8 mouse cellular contexts compared by ENCODE assay signal in genomic region chr10:128378462-128378861, GRCm38 (mm10). TPM values are rescaled to one million over a fixed set of nuclear protein-coding genes. Genes with fewer than 3 reads are reported as not detected.
DNase-seq lines count a peak whose midpoint lies in the region; ATAC-seq and TF ChIP-seq lines count a peak whose summit lies in the region.

No protein-coding gene starts in this region.

- H3K27me3 ChIP-seq in heart, embryonic 12.5 days (replicated peaks) = no peaks in the 10 kb centered on the region
- H3K27me3 ChIP-seq in forebrain, postnatal 0 days (ENCODE audit: insufficient read depth, low read length) = no peaks in the 10 kb centered on the region
- H3K27me3 ChIP-seq in midbrain, embryonic 10.5 days (ENCODE audit: low read depth, poor library complexity, severe bottlenecking) = no peaks in the 10 kb centered on the region

- no peak for TF ChIP-seq CTCF in forebrain, postnatal 0 days (IDR thresholded peaks at IDR 0.05; ENCODE audit: low read depth)

- 61% methylated on average over 3 of the region's 3 CpGs for WGBS in heart, embryonic 12.5 days
- WGBS in forebrain, postnatal 0 days = 46% methylated on average over 3 of the region's 3 CpGs
- 84% methylated on average over 3 of the region's 3 CpGs for WGBS in midbrain, embryonic 10.5 days

- H3K9me3 ChIP-seq in heart, embryonic 12.5 days (replicated peaks) = 0 out of 2 replicates have a peak, but pooled peaks cover 2% of the 10 kb centered on the region
- no peaks in the 10 kb centered on the region for H3K9me3 ChIP-seq in forebrain, postnatal 0 days (ENCODE audit: low read length)
- no peaks in the 10 kb centered on the region for H3K9me3 ChIP-seq in midbrain, embryonic 10.5 days (replicated peaks)

- peak overlapping the region; percentile 87; the same call in 1 of the 2 replicates for H3K4me2 ChIP-seq in heart, embryonic 12.5 days
- H3K4me2 ChIP-seq in forebrain, postnatal 0 days (ENCODE audit: low read depth) = peak overlapping the region; percentile 80

- H3K4me1 ChIP-seq in heart, embryonic 12.5 days (replicated peaks) = peaks cover 29% of the 10 kb centered on the region
- peaks cover 19% of the 10 kb centered on the region; the same call in 1 of the 2 replicates for H3K4me1 ChIP-seq in forebrain, postnatal 0 days (ENCODE audit: insufficient read depth)
- peaks cover 30% of the 10 kb centered on the region for H3K4me1 ChIP-seq in midbrain, embryonic 10.5 days

- H3K9ac ChIP-seq in heart, embryonic 12.5 days = peak overlapping the region; percentile 95
- peak overlapping the region; percentile 92; the same call in 1 of the 2 replicates for H3K9ac ChIP-seq in forebrain, postnatal 0 days

- no peak for ATAC-seq in heart, embryonic 12.5 days (ENCODE audit: insufficient number of reproducible peaks, low FRiP score)
- no peak for ATAC-seq in forebrain, postnatal 0 days

- no peak for DNase-seq in heart, postnatal 10 days
- DNase-seq in Muller cell, postnatal 12 days (ENCODE audit: inconsistent ontology term) = peak; percentile 48
- no peak for DNase-seq in forebrain, postnatal 0 days
- no peak for DNase-seq in midbrain, embryonic 10.5 days (ENCODE audit: low spot score)
- DNase-seq in layer of hippocampus, postnatal 10 days (ENCODE audit: low spot score in 2 of 2) = no peak
- DNase-seq in B cell, adult 2 months = no peak
- DNase-seq in frontal cortex, postnatal 36 days (ENCODE audit: low spot score in 2 of 2) = no peak

- H3K27ac ChIP-seq in heart, embryonic 12.5 days (ENCODE audit: poor library complexity, severe bottlenecking) = no peak overlapping the region
- H3K27ac ChIP-seq in forebrain, postnatal 0 days (ENCODE audit: low read depth, low read length) = peak overlapping the region; percentile 93
- peak overlapping the region; percentile 98 for H3K27ac ChIP-seq in midbrain, embryonic 10.5 days (replicated peaks)

- peaks cover 52% of the 10 kb centered on the region for H3K36me3 ChIP-seq in heart, embryonic 12.5 days
- peaks cover 42% of the 10 kb centered on the region for H3K36me3 ChIP-seq in forebrain, postnatal 0 days (ENCODE audit: insufficient read depth)
- peaks cover 57% of the 10 kb centered on the region for H3K36me3 ChIP-seq in midbrain, embryonic 10.5 days

- intact Hi-C loops in heart, postnatal 10 days (cut with DNase I) = no loop called here

- peak overlapping the region; percentile 82 for H3K4me3 ChIP-seq in heart, embryonic 12.5 days
- H3K4me3 ChIP-seq in forebrain, postnatal 0 days (ENCODE audit: low read depth, low read length) = peak overlapping the region; percentile 75
- H3K4me3 ChIP-seq in midbrain, embryonic 10.5 days = peak overlapping the region; percentile 99

RNA-seq across cellular contexts. Expression of gene Ankrd52, which starts 1.5 kb away (rescaled TPM):
- 10.6 and 11.3 TPM in 2 replicates for polyA plus RNA-seq in heart, embryonic 12.5 days (2016; fragmentation: Nextera tagmentation; extraction: Ambion mirVana)
- 10 to 100 TPM; 43.1 to 43.7 TPM for total RNA-seq in heart, postnatal 10 days (2021)
- 22.3 and 32.6 TPM in 2 replicates for total RNA-seq in forebrain, postnatal 0 days (2014; rRNA removed)
- 4.7 and 7.7 TPM in 2 replicates for polyA plus RNA-seq in forebrain, postnatal 0 days (2015; fragmentation: Nextera tagmentation; extraction: Ambion mirVana)
- 9.0 and 9.2 TPM in 2 replicates for polyA plus RNA-seq in midbrain, embryonic 10.5 days (2016; fragmentation: Nextera tagmentation; extraction: Ambion mirVana)
- total RNA-seq in layer of hippocampus, postnatal 10 days (2021) = 10 to 100 TPM; 79.0 to 80.3 TPM

RNA-seq across cellular contexts. Expression of gene Coq10a, which starts 9.7 kb away (rescaled TPM):
- 15.9 and 16.2 TPM in 2 replicates for polyA plus RNA-seq in heart, embryonic 12.5 days (2016; fragmentation: Nextera tagmentation; extraction: Ambion mirVana)
- total RNA-seq in heart, postnatal 10 days (2021) = 100 to 1,000 TPM; 156 to 159 TPM
- total RNA-seq in forebrain, postnatal 0 days (2014; rRNA removed) = 34.0 and 41.6 TPM in 2 replicates
- 48.2 and 50.0 TPM in 2 replicates for polyA plus RNA-seq in forebrain, postnatal 0 days (2015; fragmentation: Nextera tagmentation; extraction: Ambion mirVana)
- polyA plus RNA-seq in midbrain, embryonic 10.5 days (2016; fragmentation: Nextera tagmentation; extraction: Ambion mirVana) = 13.2 and 18.8 TPM in 2 replicates
- 10 to 100 TPM; 55.6 to 58.8 TPM for total RNA-seq in layer of hippocampus, postnatal 10 days (2021)

RNA-seq across cellular contexts. Expression of gene Slc39a5, which starts 22.6 kb away (rescaled TPM):
- 0.28 and 0.42 TPM in 2 replicates for polyA plus RNA-seq in heart, embryonic 12.5 days (2016; fragmentation: Nextera tagmentation; extraction: Ambion mirVana)
- not detected for total RNA-seq in heart, postnatal 10 days (2021)
- 0.24 and 0.69 TPM in 2 replicates for total RNA-seq in forebrain, postnatal 0 days (2014; rRNA removed)
- 0.10 and 0.42 TPM in 2 replicates for polyA plus RNA-seq in forebrain, postnatal 0 days (2015; fragmentation: Nextera tagmentation; extraction: Ambion mirVana)
- 0.06 and 0.19 TPM in 2 replicates for polyA plus RNA-seq in midbrain, embryonic 10.5 days (2016; fragmentation: Nextera tagmentation; extraction: Ambion mirVana)
- total RNA-seq in layer of hippocampus, postnatal 10 days (2021) = under 1 TPM; 0.22 to 0.53 TPM

RNA-seq across cellular contexts. Expression of gene Nabp2, which starts 32.8 kb away (rescaled TPM):
- 57.3 and 57.9 TPM in 2 replicates for polyA plus RNA-seq in heart, embryonic 12.5 days (2016; fragmentation: Nextera tagmentation; extraction: Ambion mirVana)
- total RNA-seq in heart, postnatal 10 days (2021) = 10 to 100 TPM; 42.5 to 44.7 TPM
- 82.2 and 90.1 TPM in 2 replicates for total RNA-seq in forebrain, postnatal 0 days (2014; rRNA removed)
- polyA plus RNA-seq in forebrain, postnatal 0 days (2015; fragmentation: Nextera tagmentation; extraction: Ambion mirVana) = 158 and 159 TPM in 2 replicates
- polyA plus RNA-seq in midbrain, embryonic 10.5 days (2016; fragmentation: Nextera tagmentation; extraction: Ambion mirVana) = 149 and 151 TPM in 2 replicates
- total RNA-seq in layer of hippocampus, postnatal 10 days (2021) = 10 to 100 TPM; 94.1 to 94.2 TPM

RNA-seq across cellular contexts. Expression of gene Rnf41, which starts 33.0 kb away (rescaled TPM):
- polyA plus RNA-seq in heart, embryonic 12.5 days (2016; fragmentation: Nextera tagmentation; extraction: Ambion mirVana) = 27.7 and 29.9 TPM in 2 replicates
- total RNA-seq in heart, postnatal 10 days (2021) = 10 to 100 TPM; 24.0 to 24.8 TPM
- 118 and 129 TPM in 2 replicates for total RNA-seq in forebrain, postnatal 0 days (2014; rRNA removed)
- polyA plus RNA-seq in forebrain, postnatal 0 days (2015; fragmentation: Nextera tagmentation; extraction: Ambion mirVana) = 95.9 and 108 TPM in 2 replicates
- 42.0 and 49.2 TPM in 2 replicates for polyA plus RNA-seq in midbrain, embryonic 10.5 days (2016; fragmentation: Nextera tagmentation; extraction: Ambion mirVana)
- total RNA-seq in layer of hippocampus, postnatal 10 days (2021) = 10 to 100 TPM; 76.0 to 78.2 TPM
